9 mouse cellular contexts compared by ENCODE assay signal in genomic region chr9:118975211-118975671, GRCm38 (mm10). TPM values are rescaled to one million over a fixed set of nuclear protein-coding genes. Genes with fewer than 3 reads are reported as not detected.
A peak's percentile ranks its signal among the peaks of the same experiment; 100 is the strongest.
DNase-seq lines count a peak whose midpoint lies in the region; ATAC-seq and TF ChIP-seq lines count a peak whose summit lies in the region.
"Had no signal": no experiment of that assay in that cellular context is flagged by ENCODE, and none has a peak within 500 bp of the region (broad histone marks: within the 10 kb centered on the region; RNA-seq: fewer than 3 reads in every experiment).

No protein-coding gene starts in this region.

- no peaks in the 10 kb centered on the region for H3K27me3 ChIP-seq in hindbrain, embryonic 15.5 days
- no peaks in the 10 kb centered on the region for H3K27me3 ChIP-seq in hindbrain, embryonic 12.5 days
- H3K27me3 ChIP-seq in embryonic facial prominence, embryonic 14.5 days (replicated peaks; ENCODE audit: control insufficient read depth, insufficient read depth, low read length) = no peaks in the 10 kb centered on the region
- no peaks in the 10 kb centered on the region for H3K27me3 ChIP-seq in kidney, postnatal 0 days (ENCODE audit: insufficient read depth, low read length)
- no peaks in the 10 kb centered on the region for H3K27me3 ChIP-seq in intestine, postnatal 0 days (replicated peaks; ENCODE audit: control insufficient read depth, insufficient read depth, low read length)

- no peaks in the 10 kb centered on the region for H3K9me3 ChIP-seq in hindbrain, embryonic 15.5 days
- no peaks in the 10 kb centered on the region for H3K9me3 ChIP-seq in hindbrain, embryonic 12.5 days (replicated peaks)
- no peaks in the 10 kb centered on the region for H3K9me3 ChIP-seq in embryonic facial prominence, embryonic 14.5 days (ENCODE audit: control insufficient read depth, low read length)
- H3K9me3 ChIP-seq in kidney, postnatal 0 days (replicated peaks; ENCODE audit: low read length) = no peaks in the 10 kb centered on the region
- no peaks in the 10 kb centered on the region for H3K9me3 ChIP-seq in intestine, postnatal 0 days (ENCODE audit: control insufficient read depth)

- peaks cover 33% of the 10 kb centered on the region for H3K4me1 ChIP-seq in hindbrain, embryonic 15.5 days (replicated peaks)
- peaks cover 43% of the 10 kb centered on the region for H3K4me1 ChIP-seq in hindbrain, embryonic 12.5 days
- H3K4me1 ChIP-seq in embryonic facial prominence, embryonic 14.5 days (ENCODE audit: control insufficient read depth, insufficient read depth, low read length) = peaks cover 31% of the 10 kb centered on the region
- peaks cover 49% of the 10 kb centered on the region for H3K4me1 ChIP-seq in kidney, postnatal 0 days (replicated peaks; ENCODE audit: insufficient read depth, low read length)
- H3K4me1 ChIP-seq in intestine, postnatal 0 days (replicated peaks; ENCODE audit: control insufficient read depth, insufficient read depth, low read length) = peaks cover 6% of the 10 kb centered on the region; the same call in 1 of the 2 replicates

- 0 out of 2 replicates have a peak overlapping the region, but pooled peaks have one; percentile 11 for H3K27ac ChIP-seq in hindbrain, embryonic 15.5 days (replicated peaks)
- H3K27ac ChIP-seq in hindbrain, embryonic 12.5 days = no peak overlapping the region
- peak overlapping the region; percentile 71; the same call in 1 of the 2 replicates for H3K27ac ChIP-seq in embryonic facial prominence, embryonic 14.5 days (replicated peaks; ENCODE audit: low read depth, low read length)
- H3K27ac ChIP-seq in kidney, postnatal 0 days = peak overlapping the region; percentile 86
- no peak overlapping the region for H3K27ac ChIP-seq in intestine, postnatal 0 days (ENCODE audit: low read depth, low read length)

- no peak overlapping the region for H3K4me2 ChIP-seq in hindbrain, embryonic 15.5 days
- no peak overlapping the region for H3K4me2 ChIP-seq in hindbrain, embryonic 12.5 days (replicated peaks)
- no peak overlapping the region for H3K4me2 ChIP-seq in embryonic facial prominence, embryonic 14.5 days (ENCODE audit: low read depth, low read length)
- peak overlapping the region; percentile 39 for H3K4me2 ChIP-seq in kidney, postnatal 0 days (ENCODE audit: low read length)
- no peak overlapping the region for H3K4me2 ChIP-seq in intestine, postnatal 0 days (replicated peaks; ENCODE audit: low read depth)

- DNase-seq in embryonic facial prominence, embryonic 14.5 days (ENCODE audit: low spot score) = peak; percentile 83
- DNase-seq in kidney, postnatal 0 days (ENCODE audit: low spot score) = peak; percentile 84
- DNase-seq in lung, postnatal 4 days = peak; percentile 55 to 76
- no peak for DNase-seq in frontal cortex, postnatal 10 days (ENCODE audit: low spot score in 2 of 2)
- DNase-seq: thymus, postnatal 25 days had no signal

- no peak overlapping the region for H3K9ac ChIP-seq in hindbrain, embryonic 15.5 days
- no peak overlapping the region for H3K9ac ChIP-seq in hindbrain, embryonic 12.5 days
- no peak overlapping the region for H3K9ac ChIP-seq in embryonic facial prominence, embryonic 14.5 days (ENCODE audit: low read depth, low read length)
- H3K9ac ChIP-seq in kidney, postnatal 0 days (ENCODE audit: low read depth, low read length) = no peak overlapping the region
- H3K9ac ChIP-seq in intestine, postnatal 0 days (ENCODE audit: low read depth, low read length) = no peak overlapping the region

- no peak overlapping the region for H3K4me3 ChIP-seq in hindbrain, embryonic 15.5 days
- H3K4me3 ChIP-seq in hindbrain, embryonic 12.5 days = no peak overlapping the region
- H3K4me3 ChIP-seq in embryonic facial prominence, embryonic 14.5 days (ENCODE audit: low read depth, low read length) = no peak overlapping the region
- no peak overlapping the region for H3K4me3 ChIP-seq in kidney, postnatal 0 days (replicated peaks; ENCODE audit: low read depth, low read length)
- H3K4me3 ChIP-seq in intestine, postnatal 0 days (ENCODE audit: low read depth, low read length) = no peak overlapping the region

- ATAC-seq in hindbrain, embryonic 15.5 days (ENCODE audit: low FRiP score, low read depth) = no peak
- no peak for ATAC-seq in hindbrain, embryonic 12.5 days (ENCODE audit: low FRiP score)
- ATAC-seq in embryonic facial prominence, embryonic 14.5 days (ENCODE audit: low read depth) = peak; percentile 72
- peak; percentile 79 for ATAC-seq in kidney, postnatal 0 days (replicated peaks; ENCODE audit: low FRiP score, low read depth)
- ATAC-seq in activated CD4-positive, CD25-positive, alpha-beta regulatory T cell, adult 4 months = no peak
- ATAC-seq in intestine, postnatal 0 days = no peak

- whole genome bisulfite sequencing in hindbrain, embryonic 15.5 days = 75% methylated on average over 11 of the region's 11 CpGs
- WGBS in hindbrain, embryonic 12.5 days = 55% methylated on average over 11 of the region's 11 CpGs
- WGBS in embryonic facial prominence, embryonic 14.5 days = 38% methylated on average over 11 of the region's 11 CpGs
- WGBS in kidney, postnatal 0 days = 21% methylated on average over 11 of the region's 11 CpGs
- 69% methylated on average over 11 of the region's 11 CpGs for WGBS in intestine, postnatal 0 days

- TF ChIP-seq CTCF in kidney, postnatal 0 days (IDR thresholded peaks at IDR 0.05; ENCODE audit: low read depth) = no peak
- TF ChIP-seq CTCF in intestine, postnatal 0 days (IDR thresholded peaks at IDR 0.05; ENCODE audit: low read depth) = no peak

- H3K36me3 ChIP-seq in hindbrain, embryonic 15.5 days = no peaks in the 10 kb centered on the region
- no peaks in the 10 kb centered on the region for H3K36me3 ChIP-seq in hindbrain, embryonic 12.5 days
- H3K36me3 ChIP-seq in embryonic facial prominence, embryonic 14.5 days (ENCODE audit: control insufficient read depth, insufficient read depth, low read length) = 0 out of 2 replicates have a peak, but pooled peaks cover under 1% of the 10 kb centered on the region
- no peaks in the 10 kb centered on the region for H3K36me3 ChIP-seq in kidney, postnatal 0 days (ENCODE audit: insufficient read depth, low read length)
- no peaks in the 10 kb centered on the region; the same call in 1 of the 2 replicates for H3K36me3 ChIP-seq in intestine, postnatal 0 days (ENCODE audit: control insufficient read depth, insufficient read depth)

RNA-seq across cellular contexts. Expression of gene Ctdspl, which starts 49.0 kb away (rescaled TPM):
- 8.9 and 9.6 TPM in 2 replicates for polyA plus RNA-seq in hindbrain, embryonic 15.5 days (2015; fragmentation: Nextera tagmentation; extraction: Ambion mirVana)
- 8.1 and 11.7 TPM in 2 replicates for polyA plus RNA-seq in hindbrain, embryonic 12.5 days (2016; fragmentation: Nextera tagmentation; extraction: Ambion mirVana)
- polyA plus RNA-seq in embryonic facial prominence, embryonic 14.5 days (2014; fragmentation: Nextera tagmentation; extraction: Ambion mirVana) = 17.7 and 17.8 TPM in 2 replicates
- 21.9 and 24.2 TPM in 2 replicates for polyA plus RNA-seq in kidney, postnatal 0 days (2015; fragmentation: Nextera tagmentation; extraction: Ambion mirVana)
- 1 to 10 TPM; 1.0 to 1.2 TPM for polyA plus RNA-seq in activated CD4-positive, CD25-positive, alpha-beta regulatory T cell, adult 4 months (2017; shearing (Covaris generic))
- 17.0 and 20.7 TPM in 2 replicates for polyA plus RNA-seq in intestine, postnatal 0 days (2015; fragmentation: Nextera tagmentation; extraction: Ambion mirVana)

Comparison
In these comparisons a context has a peak if more than half of its experiments do, and no peak if none do; other contexts are left out.
1. H3K27ac ChIP-seq: peak in hindbrain, embryonic 15.5 days (single experiment), embryonic facial prominence, embryonic 14.5 days (single experiment) and kidney, postnatal 0 days (single experiment); none in hindbrain, embryonic 12.5 days (single experiment) and intestine, postnatal 0 days (single experiment).
2. ATAC-seq: peak in embryonic facial prominence, embryonic 14.5 days (single experiment) and kidney, postnatal 0 days (single experiment); none in hindbrain, embryonic 15.5 days (single experiment), hindbrain, embryonic 12.5 days (single experiment), activated CD4-positive, CD25-positive, alpha-beta regulatory T cell, adult 4 months (single experiment) and intestine, postnatal 0 days (single experiment).
3. DNase-seq: peak in embryonic facial prominence, embryonic 14.5 days (single experiment), kidney, postnatal 0 days (single experiment) and lung, postnatal 4 days (2 of 2); none in frontal cortex, postnatal 10 days (0 of 2).